Mouse (Mus musculus): ENCODE results near the gene Aplp2. TPM values are rescaled to one million over a fixed set of nuclear protein-coding genes. Genes with fewer than 3 reads are reported as not detected.

Gene Aplp2
- 10 to 100 TPM; 61.4 to 66.6 TPM for total RNA-seq (2023)

GRCm38 (mm10) chr9:31211690-31212499 is at the start of gene Aplp2:
Aplp2 (minus strand) TSS chr9:31211815.

DNA sequence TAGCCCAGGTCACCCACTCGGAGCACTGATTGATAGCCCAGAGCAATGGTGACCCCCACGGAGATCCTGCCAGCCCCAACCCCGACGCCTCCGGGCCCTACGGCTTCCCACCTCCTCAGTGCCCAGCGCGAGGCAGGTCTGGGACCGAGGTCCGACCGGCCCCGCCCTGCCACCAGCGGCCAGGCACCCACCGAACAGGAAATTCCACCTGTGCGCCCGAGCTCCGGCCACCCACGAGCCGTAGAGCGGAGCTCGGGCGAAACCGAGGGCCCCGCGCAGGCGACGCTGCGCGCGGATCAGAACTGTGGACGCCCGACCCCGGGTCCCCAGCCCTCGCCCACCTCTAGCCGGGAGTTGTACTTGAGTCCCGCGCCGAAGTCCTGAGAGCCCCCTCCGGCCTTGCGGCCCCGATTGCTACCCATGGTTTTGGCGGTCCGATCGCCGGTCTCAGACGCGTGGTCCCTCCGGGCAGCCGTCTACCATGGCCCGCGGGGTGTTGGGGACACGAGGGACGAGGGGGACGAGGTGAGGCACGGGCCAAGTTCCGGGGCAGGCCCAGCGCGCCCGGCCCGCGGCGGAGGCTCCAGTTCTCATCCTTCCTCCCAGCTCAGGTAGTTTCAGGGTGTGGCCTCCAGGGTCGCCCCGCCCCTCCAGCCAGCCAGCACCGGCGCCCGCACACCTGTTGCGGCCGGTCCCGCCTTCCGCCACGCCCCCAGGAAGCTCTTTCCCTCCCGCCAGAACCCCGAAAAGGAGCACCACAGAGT is 80.2 kb downstream of the Aplp2 start, which contains the start of gene St14:
TSS of gene St14 (minus strand) at position 649 of the 764 bp plus-strand sequence.

Other genes with a start within 250 kb of the Aplp2 start
- 10 to 100 TPM; 27.2 to 30.2 TPM for gene Zbtb44, start 181.2 kb downstream of the Aplp2 start, total RNA-seq (2023)
- 1 to 10 TPM; 1.5 TPM for gene St14, start 80.0 kb downstream of the Aplp2 start, total RNA-seq (2023)
- gene Prdm10, start 68.7 kb upstream of the Aplp2 start, total RNA-seq (2023) = 10 to 100 TPM; 13.9 to 14.7 TPM
- gene Nfrkb, start 174.4 kb upstream of the Aplp2 start, total RNA-seq (2023) = 10 to 100 TPM; 19.6 to 19.7 TPM